Mouse (Mus musculus) induced T-regulatory cell, adult 2 months (primary cell): Measurements from ENCODE around the gene Skor1.

Source experiments
- DNase-seq: peaks from one replicate; pipeline ENCODE4 v3.0.0-alpha.2; 2012; ENCODE audit warnings: low read depth

Gene Skor1

DNA sequence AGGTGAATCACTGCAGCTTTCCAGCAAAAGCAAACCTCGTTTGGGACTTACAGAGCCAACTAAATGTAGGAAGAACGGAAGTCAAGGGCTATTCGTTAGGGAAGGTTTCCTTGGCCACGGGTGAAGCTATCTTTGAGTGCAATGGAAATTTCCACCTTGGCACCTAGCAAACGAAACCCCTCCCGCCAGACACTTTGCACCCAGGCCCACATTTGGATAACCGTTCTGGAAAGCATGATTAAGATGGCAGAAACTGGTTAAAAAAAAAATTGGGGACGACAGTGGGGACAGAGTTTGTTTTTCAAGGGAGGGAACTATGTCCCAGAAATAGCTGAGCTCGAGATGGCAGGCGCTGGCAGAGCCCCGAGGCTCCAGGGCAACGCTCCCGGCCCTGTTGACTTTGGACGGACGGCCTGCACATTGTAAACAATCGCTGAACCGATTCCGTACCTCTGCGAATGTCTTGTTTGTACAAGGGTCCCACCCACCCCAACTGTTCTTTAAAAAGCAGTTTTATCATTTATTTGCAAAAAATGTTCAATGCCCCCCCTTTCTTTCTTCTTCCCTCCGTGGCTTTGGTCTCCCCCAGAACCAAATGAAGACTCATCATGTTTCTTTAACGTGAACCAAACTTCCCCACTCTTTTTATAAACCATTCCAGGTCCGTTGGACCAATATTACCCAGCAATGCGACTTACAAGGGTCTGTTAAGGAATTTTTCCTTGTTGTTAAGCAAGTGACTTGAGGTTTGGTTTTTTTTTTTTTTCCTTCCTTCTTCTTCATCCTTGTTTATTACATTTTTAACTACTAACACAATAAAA lies 57.5 kb downstream of the Skor1 start:
- DNase-seq = no peak

GRCm38 (mm10) chr9:63089141-63089540 lies 59.6 kb downstream of the Skor1 start:
- no peak for DNase-seq
